Mouse (Mus musculus): ENCODE measurements around the gene Bcap31.
"Not testable (repeated sequence)": the region's sequence is repeated elsewhere in the genome, so short reads cannot be mapped to it uniquely, and the experiment has no call there.

Gene Bcap31

DNA sequence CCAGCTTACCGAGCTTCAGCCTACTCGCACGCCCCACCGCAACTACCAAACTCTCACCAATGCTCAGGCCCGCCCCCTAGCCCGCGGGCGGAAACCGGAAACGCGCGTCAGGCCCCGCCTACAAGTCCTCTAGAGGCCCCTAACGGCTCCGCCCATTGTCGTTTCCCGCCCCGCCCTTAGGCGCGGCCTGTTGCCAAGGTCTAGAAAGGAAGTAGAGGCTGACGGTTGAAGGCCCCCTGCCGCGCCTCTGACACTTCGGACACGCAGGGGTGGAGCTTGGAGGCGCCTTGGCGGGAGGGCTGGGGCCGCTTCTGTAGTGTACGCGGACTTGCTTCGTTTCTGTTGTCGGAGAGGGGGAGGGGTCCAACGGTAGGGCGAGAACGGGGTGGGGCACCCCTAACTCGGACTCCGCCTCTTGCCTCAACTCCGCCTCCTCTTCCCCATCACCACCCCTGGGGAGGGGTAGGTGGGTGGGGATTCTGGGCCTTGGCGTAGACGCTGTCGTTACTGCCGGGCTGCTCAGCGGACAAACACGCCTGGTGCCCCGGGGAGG lies at the start of gene Bcap31, which contains the start of gene Abcd1:
Gene Bcap31 (minus strand): TSS at position 67 of the 553 bp plus-strand sequence.
Gene Abcd1 (plus strand): TSS at position 489 of the 553 bp plus-strand sequence.
- DNase-seq (ENCODE audit: low read depth, low spot score), result peak; percentile 97

DNA sequence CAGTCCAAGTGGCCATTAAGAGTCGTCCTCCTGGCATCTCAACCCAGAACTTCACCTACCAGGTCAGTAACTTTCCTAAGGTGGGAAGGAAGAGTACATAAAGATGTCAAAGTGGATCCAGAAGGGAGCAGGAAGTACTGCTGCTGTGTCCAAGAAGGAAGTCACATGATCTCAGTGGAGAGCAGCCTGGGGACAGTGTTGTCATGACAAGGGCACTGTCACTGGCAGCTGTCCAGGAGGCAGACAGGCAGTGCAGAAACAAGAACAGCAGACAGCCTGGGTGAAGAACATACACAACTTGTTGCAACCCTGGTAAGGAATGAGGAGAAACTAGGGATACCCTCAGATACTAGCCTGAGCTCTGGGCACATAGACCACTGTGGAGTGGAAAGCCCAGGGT lies 49.3 kb upstream of the Bcap31 start:
- DNase-seq (ENCODE audit: low read depth, low spot score), result no peak

- no peak for DNase-seq (ENCODE audit: low read depth, low spot score)
Observed at GRCm38 (mm10) chrX:73758611-73759290, 42.8 kb upstream of the Bcap31 start.

DNA sequence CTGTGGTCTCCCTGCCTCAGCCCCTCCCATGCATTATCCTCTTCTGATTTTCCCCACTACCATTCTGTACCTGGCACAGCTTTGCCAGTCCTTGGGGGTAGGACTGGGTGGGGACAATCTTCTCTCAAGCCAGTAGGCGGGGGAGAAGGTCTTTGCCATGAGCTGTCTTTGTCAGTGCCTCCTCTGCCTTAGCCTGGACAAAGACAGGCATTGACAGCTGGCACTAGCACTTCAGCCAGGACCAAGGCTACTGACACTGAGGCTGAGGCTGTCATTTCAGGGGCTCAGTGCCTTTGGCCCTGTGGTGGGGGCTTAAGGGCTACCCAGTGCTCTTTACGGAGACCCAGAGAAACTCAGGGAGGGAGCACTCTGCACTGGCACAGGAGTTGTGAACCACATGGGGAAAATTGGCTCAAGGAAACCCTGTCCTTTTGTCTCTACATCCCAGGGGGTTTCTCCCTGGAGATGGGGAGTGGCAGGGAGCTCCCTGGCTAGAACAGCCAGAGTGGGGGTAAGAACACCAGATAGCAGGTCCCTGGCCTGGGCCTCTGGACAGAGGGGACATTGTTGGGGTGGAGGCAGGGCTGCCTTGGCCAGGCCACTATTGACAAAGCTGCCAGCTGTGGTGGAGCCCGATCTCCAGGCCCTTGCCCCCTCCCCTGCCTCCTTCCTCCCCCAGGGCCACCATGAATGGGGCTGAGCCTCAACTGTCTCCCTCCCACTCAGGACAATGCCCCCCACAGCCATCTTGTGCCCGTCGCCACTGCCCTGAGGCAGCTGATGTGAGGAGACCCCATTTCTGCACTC lies 40.6 kb upstream of the Bcap31 start, which contains the start of gene Plxnb3:
Gene Plxnb3 (plus strand): TSS at position 757 of the 807 bp plus-strand sequence.
- no peak for DNase-seq (ENCODE audit: low read depth, low spot score)

- DNase-seq (ENCODE audit: low read depth, low spot score), result peak; percentile 24
Observed at GRCm38 (mm10) chrX:73748977-73749376, 33.0 kb upstream of the Bcap31 start.

DNA sequence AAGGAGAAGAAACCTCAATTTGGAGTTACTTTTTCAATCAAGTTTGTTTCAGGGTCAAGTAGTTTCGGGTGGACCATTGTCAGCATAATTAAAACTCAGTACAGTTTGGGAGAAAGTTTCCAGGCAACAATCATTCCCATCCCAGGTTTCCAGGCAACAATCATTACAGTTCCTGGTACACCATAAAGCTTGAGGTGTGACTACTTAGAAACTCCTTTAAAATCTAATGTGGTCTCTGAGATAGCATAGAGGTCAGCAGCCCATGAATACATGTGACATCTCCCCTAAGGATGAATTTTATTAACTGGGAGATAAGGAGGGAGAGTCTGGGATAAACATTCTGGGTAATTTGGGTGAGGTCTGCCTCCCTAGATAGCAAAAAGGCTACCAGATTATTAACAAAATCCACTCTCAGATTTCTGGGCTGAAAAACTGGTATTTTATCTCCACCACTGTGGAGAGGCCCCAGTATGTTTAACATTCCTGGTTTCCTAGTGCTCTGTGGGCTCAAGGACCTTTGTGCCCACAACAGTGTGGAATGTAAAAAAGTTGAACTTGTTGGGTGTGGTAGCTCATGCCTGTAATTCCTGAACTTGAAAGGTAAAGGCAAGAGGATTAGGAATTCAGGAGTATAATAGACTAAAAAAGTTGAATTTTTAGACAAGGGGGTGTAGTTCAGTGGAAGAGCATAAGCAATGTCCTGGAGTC lies 29.0 kb upstream of the Bcap31 start:
- DNase-seq (ENCODE audit: low read depth, low spot score), result no peak

- not testable (repeated sequence) for DNase-seq (ENCODE audit: low read depth, low spot score)
Observed at GRCm38 (mm10) chrX:73739841-73740240, 23.9 kb upstream of the Bcap31 start.

GRCm38 (mm10) chrX:73739151-73739550 lies 23.2 kb upstream of the Bcap31 start:
- DNase-seq (ENCODE audit: low read depth, low spot score), result no peak

GRCm38 (mm10) chrX:73738155-73738554 lies 22.2 kb upstream of the Bcap31 start:
- DNase-seq (ENCODE audit: low read depth, low spot score), result peak; percentile 8

DNA sequence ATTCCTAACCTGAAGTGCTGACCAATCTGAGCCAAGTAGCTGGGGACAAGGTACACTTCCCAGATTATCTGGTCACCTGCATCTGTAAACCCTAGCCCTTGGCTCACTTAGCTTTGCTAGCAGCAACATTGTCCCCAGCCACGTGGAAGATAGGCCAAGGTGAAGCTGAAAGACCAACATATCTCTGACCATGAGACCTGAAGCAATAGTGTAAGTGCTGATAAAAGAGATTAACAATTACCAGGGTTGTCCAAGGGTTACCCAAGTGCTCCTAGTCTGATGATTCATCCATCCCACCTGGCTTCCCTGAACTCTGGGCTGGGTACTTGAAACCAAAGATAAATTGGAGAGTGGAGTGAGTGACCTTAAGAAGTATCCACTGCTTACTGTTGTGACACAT lies 14.9 kb upstream of the Bcap31 start:
- no peak for DNase-seq (ENCODE audit: low read depth, low spot score)

GRCm38 (mm10) chrX:73718686-73719362 lies 2.8 kb upstream of the Bcap31 start:
- peak; percentile 86 for DNase-seq (ENCODE audit: low read depth, low spot score)

DNA sequence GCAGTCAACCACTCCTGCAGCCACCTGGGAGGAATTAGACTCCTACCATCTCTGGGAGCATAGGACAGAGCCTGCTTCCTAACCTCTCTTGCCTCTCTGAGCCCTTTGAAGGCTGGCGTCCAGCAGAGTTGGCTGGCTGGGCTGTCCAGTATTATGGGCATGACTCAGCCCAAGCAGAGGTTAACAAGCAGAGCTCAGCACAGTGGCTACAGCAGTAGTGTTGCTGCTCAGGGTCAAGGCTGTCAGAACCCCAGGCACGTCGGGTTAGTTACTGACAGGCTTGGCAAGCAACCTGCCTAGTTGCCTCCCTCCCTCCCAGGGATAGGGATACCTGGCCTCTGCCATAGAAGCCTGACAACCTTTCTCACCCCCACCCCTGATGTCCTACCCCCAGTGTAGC lies 2.3 kb upstream of the Bcap31 start:
- DNase-seq (ENCODE audit: low read depth, low spot score), result no peak

DNA sequence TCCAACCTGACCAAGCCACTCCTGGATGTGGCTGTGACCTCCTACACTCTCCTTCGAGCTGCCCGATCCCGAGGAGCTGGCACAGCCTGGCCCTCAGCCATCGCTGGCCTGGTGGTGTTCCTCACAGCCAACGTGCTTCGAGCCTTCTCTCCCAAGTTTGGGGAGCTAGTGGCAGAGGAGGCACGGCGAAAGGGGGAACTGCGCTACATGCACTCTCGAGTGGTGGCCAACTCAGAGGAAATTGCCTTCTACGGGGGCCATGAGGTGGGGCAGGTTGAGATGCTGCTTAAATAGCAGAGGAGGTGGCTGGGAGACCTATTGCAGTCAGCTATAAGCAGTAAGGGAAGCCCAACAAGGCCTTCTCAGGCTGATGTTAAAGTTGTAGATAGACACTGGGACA lies 1.7 kb upstream of the Bcap31 start:
- DNase-seq (ENCODE audit: low read depth, low spot score), result peak; percentile 67

GRCm38 (mm10) chrX:73716709-73717545 lies 952 bp upstream of the Bcap31 start:
- DNase-seq (ENCODE audit: low read depth, low spot score), result no peak

DNA sequence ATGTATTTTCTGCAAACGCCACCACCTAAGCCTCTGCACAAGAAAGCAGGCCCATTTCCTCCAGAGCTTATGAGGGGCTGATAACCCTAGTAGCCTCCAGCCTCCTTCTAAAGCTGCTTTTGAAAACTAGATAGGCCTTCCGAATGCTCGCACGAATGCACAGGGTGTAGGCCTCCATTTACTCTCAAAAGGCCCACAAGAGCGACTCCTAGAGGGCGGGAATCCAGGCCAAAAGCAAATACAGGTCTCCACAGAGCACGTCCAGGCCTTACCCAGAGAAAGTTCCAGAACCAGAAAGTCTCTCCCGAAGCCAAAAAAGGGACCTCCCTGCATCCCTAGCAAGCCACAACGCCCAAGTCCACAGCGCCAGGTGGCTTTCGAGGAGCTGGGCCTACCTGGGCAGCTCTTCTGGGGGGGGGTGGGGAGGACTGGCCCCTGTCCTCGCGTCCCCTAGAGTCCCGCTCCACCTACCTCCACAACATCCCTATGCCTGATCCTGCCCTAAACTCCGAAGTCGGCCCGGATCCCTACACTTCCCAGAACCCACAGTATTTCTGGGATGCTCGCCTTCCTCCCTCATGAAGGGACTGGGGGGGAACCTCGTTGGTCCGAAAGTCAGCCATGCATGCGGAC lies 383 bp downstream of the Bcap31 start:
- DNase-seq (ENCODE audit: low read depth, low spot score), result peak; percentile 72

- DNase-seq (ENCODE audit: low read depth, low spot score), result peak; percentile 22
Observed at GRCm38 (mm10) chrX:73700472-73700871, 15.5 kb downstream of the Bcap31 start.

DNA sequence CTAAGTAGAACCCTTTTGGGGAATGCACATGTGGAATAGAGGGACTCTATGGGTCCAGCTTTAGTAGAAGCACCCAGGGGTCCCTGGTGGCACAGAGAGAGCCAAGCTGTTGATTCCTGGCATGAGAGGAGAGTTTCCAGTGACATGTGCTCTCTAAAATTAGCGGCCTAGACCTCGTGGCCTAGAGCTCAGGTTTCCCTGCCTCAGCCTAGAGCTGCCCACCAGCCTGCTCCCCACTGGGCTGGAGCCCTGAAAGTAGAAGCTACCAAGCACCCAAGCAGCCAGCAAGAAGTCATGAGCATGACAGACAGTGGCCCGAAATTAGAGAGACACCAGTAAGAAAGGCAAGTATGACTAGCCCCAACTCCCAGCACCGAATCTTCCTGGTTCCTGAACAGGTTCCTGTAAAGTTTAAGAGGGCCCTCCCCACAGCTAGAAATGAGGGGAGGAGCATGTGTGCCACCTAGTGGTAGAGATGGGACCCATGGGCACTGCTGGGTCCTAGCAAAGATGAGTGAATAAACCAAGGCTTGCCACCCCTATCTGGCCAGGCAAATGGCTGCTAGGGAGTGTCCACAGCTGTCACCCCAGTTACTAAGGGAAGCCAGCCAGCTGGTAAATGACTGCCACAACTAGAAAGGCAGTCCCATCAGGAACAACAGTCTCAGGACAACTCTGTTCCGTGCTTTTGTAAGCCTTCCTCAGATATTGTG lies 24.9 kb downstream of the Bcap31 start:
- peak; percentile 38 for DNase-seq (ENCODE audit: low read depth, low spot score)

DNA sequence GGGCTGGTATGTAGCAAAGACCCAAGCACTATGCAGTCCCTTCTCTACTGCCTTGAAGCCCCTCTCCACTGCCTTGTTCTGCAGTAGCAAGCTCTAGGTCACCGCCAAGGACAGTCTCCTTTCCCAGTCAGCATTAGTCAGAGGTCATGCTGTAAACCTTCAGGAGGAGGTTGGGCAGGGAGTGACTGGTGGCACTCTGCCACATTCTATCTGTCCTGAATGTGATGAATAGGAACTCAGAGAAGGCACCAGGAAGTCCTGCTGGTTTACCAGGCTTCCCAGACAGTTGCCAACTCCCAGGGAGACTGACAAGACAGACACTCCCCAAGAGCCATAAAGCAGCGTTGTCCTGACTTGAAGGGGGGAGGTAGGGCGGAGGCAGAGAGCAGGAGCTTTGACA lies 30.3 kb downstream of the Bcap31 start:
- DNase-seq (ENCODE audit: low read depth, low spot score), result no peak

DNA sequence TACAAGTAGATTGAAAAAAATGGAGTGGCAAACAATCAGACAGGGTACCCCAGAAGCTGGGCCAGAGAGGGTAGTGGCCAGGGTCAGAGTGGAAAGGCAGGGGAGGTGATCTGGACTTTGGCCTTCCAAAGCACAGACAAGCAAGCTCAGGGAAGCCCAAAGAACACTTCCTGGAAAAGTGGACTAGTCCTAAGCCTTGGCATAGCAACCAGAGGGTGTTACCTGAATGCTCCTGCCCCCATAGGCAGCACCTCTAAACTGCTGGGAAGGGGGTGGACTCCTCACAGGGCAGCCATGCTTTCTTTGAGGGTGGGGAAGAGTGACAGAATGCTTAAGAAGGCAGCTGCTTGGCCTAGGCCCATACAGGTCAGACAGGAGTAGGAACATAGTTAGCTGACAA lies 31.0 kb downstream of the Bcap31 start:
- no peak for DNase-seq (ENCODE audit: low read depth, low spot score)

All from A20 (cell line).